ENCODE assay signal across 8 mouse cellular contexts in genomic region chr11:90687040-90687439, GRCm38 (mm10). TPM values are rescaled to one million over a fixed set of nuclear protein-coding genes. Genes with fewer than 3 reads are reported as not detected.
DNase-seq lines count a peak whose midpoint lies in the region; ATAC-seq and TF ChIP-seq lines count a peak whose summit lies in the region.

No protein-coding gene starts in this region.

- H3K9me3 ChIP-seq in kidney, postnatal 0 days (replicated peaks; ENCODE audit: low read length) = no peaks in the 10 kb centered on the region
- no peaks in the 10 kb centered on the region for H3K9me3 ChIP-seq in embryonic facial prominence, embryonic 13.5 days
- no peaks in the 10 kb centered on the region for H3K9me3 ChIP-seq in hindbrain, postnatal 0 days (ENCODE audit: low read length)
- no peaks in the 10 kb centered on the region for H3K9me3 ChIP-seq in midbrain, embryonic 16.5 days (replicated peaks; ENCODE audit: control insufficient read depth, low read length, poor library complexity, severe bottlenecking)

- peak overlapping the region; percentile 65 for H3K4me3 ChIP-seq in kidney, postnatal 0 days (replicated peaks; ENCODE audit: low read depth, low read length)
- H3K4me3 ChIP-seq in embryonic facial prominence, embryonic 13.5 days = peak overlapping the region; percentile 64
- peak overlapping the region; percentile 58 for H3K4me3 ChIP-seq in hindbrain, postnatal 0 days (ENCODE audit: low read length)
- H3K4me3 ChIP-seq in midbrain, embryonic 16.5 days (ENCODE audit: low read depth, low read length) = peak overlapping the region; percentile 64

- H3K27me3 ChIP-seq in kidney, postnatal 0 days (ENCODE audit: insufficient read depth, low read length) = no peaks in the 10 kb centered on the region
- H3K27me3 ChIP-seq in embryonic facial prominence, embryonic 13.5 days = peaks cover 6% of the 10 kb centered on the region
- H3K27me3 ChIP-seq in hindbrain, postnatal 0 days (ENCODE audit: insufficient read depth, low read length) = no peaks in the 10 kb centered on the region
- no peaks in the 10 kb centered on the region for H3K27me3 ChIP-seq in midbrain, embryonic 16.5 days (ENCODE audit: control insufficient read depth, insufficient read depth, low read depth, low read length)

- DNase-seq in kidney, postnatal 0 days (ENCODE audit: low spot score) = no peak
- no peak for DNase-seq in kidney, postnatal 14 days
- no peak for DNase-seq in hindbrain, postnatal 0 days (ENCODE audit: low spot score)
- DNase-seq in cerebellum, adult 11-12 months = no peak
- no peak for DNase-seq in ovary, postnatal 36 days (ENCODE audit: low spot score)
- no peak for DNase-seq in right cerebral cortex, adult 18-20 months

- H3K36me3 ChIP-seq in kidney, postnatal 0 days (ENCODE audit: insufficient read depth, low read length) = no peaks in the 10 kb centered on the region
- peaks cover 10% of the 10 kb centered on the region; the same call in 1 of the 2 replicates for H3K36me3 ChIP-seq in embryonic facial prominence, embryonic 13.5 days
- H3K36me3 ChIP-seq in hindbrain, postnatal 0 days (ENCODE audit: insufficient read depth, low read length) = 0 out of 2 replicates have a peak, but pooled peaks cover 2% of the 10 kb centered on the region
- no peaks in the 10 kb centered on the region for H3K36me3 ChIP-seq in midbrain, embryonic 16.5 days (ENCODE audit: control insufficient read depth, insufficient read depth, low read length)

- peak overlapping the region; percentile 59 for H3K9ac ChIP-seq in kidney, postnatal 0 days (ENCODE audit: low read depth, low read length)
- H3K9ac ChIP-seq in embryonic facial prominence, embryonic 13.5 days = peak overlapping the region; percentile 72
- peak overlapping the region; percentile 63 for H3K9ac ChIP-seq in hindbrain, postnatal 0 days (replicated peaks; ENCODE audit: low read length)
- peak overlapping the region; percentile 72 for H3K9ac ChIP-seq in midbrain, embryonic 16.5 days (ENCODE audit: low read depth, low read length)

- ATAC-seq in kidney, postnatal 0 days (replicated peaks; ENCODE audit: low FRiP score, low read depth) = peak; percentile 18; the same call in 1 of the 2 replicates
- no peak for ATAC-seq in embryonic facial prominence, embryonic 13.5 days (ENCODE audit: insufficient number of reproducible peaks, insufficient read depth, low FRiP score, low TSS enrichment, low read depth)
- peak; percentile 11 for ATAC-seq in hindbrain, postnatal 0 days
- peak; percentile 47 for ATAC-seq in midbrain, embryonic 16.5 days

- no peak overlapping the region for H3K27ac ChIP-seq in kidney, postnatal 0 days
- H3K27ac ChIP-seq in embryonic facial prominence, embryonic 13.5 days = peak overlapping the region; percentile 22; the same call in 1 of the 2 replicates
- peak overlapping the region; percentile 79 for H3K27ac ChIP-seq in hindbrain, postnatal 0 days
- no peak overlapping the region for H3K27ac ChIP-seq in midbrain, embryonic 16.5 days (ENCODE audit: low read length)

- TF ChIP-seq CTCF in kidney, postnatal 0 days (IDR thresholded peaks at IDR 0.05; ENCODE audit: low read depth) = no peak
- TF ChIP-seq CTCF in hindbrain, postnatal 0 days (IDR thresholded peaks at IDR 0.05; ENCODE audit: low read depth) = no peak

- H3K4me2 ChIP-seq in kidney, postnatal 0 days (ENCODE audit: low read length) = peak overlapping the region; percentile 85
- H3K4me2 ChIP-seq in embryonic facial prominence, embryonic 13.5 days = peak overlapping the region; percentile 90
- peak overlapping the region; percentile 84 for H3K4me2 ChIP-seq in hindbrain, postnatal 0 days (ENCODE audit: low read depth, low read length)
- peak overlapping the region; percentile 86 for H3K4me2 ChIP-seq in midbrain, embryonic 16.5 days (ENCODE audit: low read length)

- 2% methylated on average over 17 of the region's 17 CpGs for WGBS in kidney, postnatal 0 days
- WGBS in embryonic facial prominence, embryonic 13.5 days = under 1% methylated on average over 17 of the region's 17 CpGs
- 1% methylated on average over 17 of the region's 17 CpGs for WGBS in hindbrain, postnatal 0 days
- WGBS in midbrain, embryonic 16.5 days = 1% methylated on average over 17 of the region's 17 CpGs

- H3K4me1 ChIP-seq in kidney, postnatal 0 days (replicated peaks; ENCODE audit: insufficient read depth, low read length) = 0 out of 2 replicates have a peak, but pooled peaks cover 7% of the 10 kb centered on the region
- H3K4me1 ChIP-seq in embryonic facial prominence, embryonic 13.5 days = peaks cover 19% of the 10 kb centered on the region
- no peaks in the 10 kb centered on the region for H3K4me1 ChIP-seq in hindbrain, postnatal 0 days (ENCODE audit: insufficient read depth, low read length)
- peaks cover 2% of the 10 kb centered on the region; the same call in 1 of the 2 replicates for H3K4me1 ChIP-seq in midbrain, embryonic 16.5 days (ENCODE audit: control insufficient read depth, insufficient read depth, low read length)

RNA-seq across cellular contexts. Expression of gene Tom1l1, which starts 1.1 kb away (rescaled TPM):
- polyA plus RNA-seq in kidney, postnatal 0 days (2015; fragmentation: Nextera tagmentation; extraction: Ambion mirVana) = 32.8 and 35.4 TPM in 2 replicates
- 33.4 and 39.2 TPM in 2 replicates for polyA plus RNA-seq in embryonic facial prominence, embryonic 13.5 days (2015; fragmentation: Nextera tagmentation; extraction: Ambion mirVana)
- 14.5 and 20.7 TPM in 2 replicates for total RNA-seq in hindbrain, postnatal 0 days (2014; rRNA removed)
- 26.7 and 28.8 TPM in 2 replicates for polyA plus RNA-seq in hindbrain, postnatal 0 days (2015; fragmentation: Nextera tagmentation; extraction: Ambion mirVana)
- polyA plus RNA-seq in midbrain, embryonic 16.5 days (2015; fragmentation: Nextera tagmentation; extraction: Ambion mirVana) = 18.6 and 19.8 TPM in 2 replicates

RNA-seq across cellular contexts. Expression of gene Cox11, which starts 49.1 kb away (rescaled TPM):
- polyA plus RNA-seq in kidney, postnatal 0 days (2015; fragmentation: Nextera tagmentation; extraction: Ambion mirVana) = 33.4 and 38.1 TPM in 2 replicates
- polyA plus RNA-seq in embryonic facial prominence, embryonic 13.5 days (2015; fragmentation: Nextera tagmentation; extraction: Ambion mirVana) = 42.2 and 42.8 TPM in 2 replicates
- total RNA-seq in hindbrain, postnatal 0 days (2014; rRNA removed) = 22.9 and 40.1 TPM in 2 replicates
- 37.1 and 40.3 TPM in 2 replicates for polyA plus RNA-seq in hindbrain, postnatal 0 days (2015; fragmentation: Nextera tagmentation; extraction: Ambion mirVana)
- polyA plus RNA-seq in midbrain, embryonic 16.5 days (2015; fragmentation: Nextera tagmentation; extraction: Ambion mirVana) = 38.5 and 39.7 TPM in 2 replicates

RNA-seq across cellular contexts. Expression of gene Stxbp4, which starts 49.2 kb away (rescaled TPM):
- polyA plus RNA-seq in kidney, postnatal 0 days (2015; fragmentation: Nextera tagmentation; extraction: Ambion mirVana) = 10.9 and 13.6 TPM in 2 replicates
- polyA plus RNA-seq in embryonic facial prominence, embryonic 13.5 days (2015; fragmentation: Nextera tagmentation; extraction: Ambion mirVana) = 39.4 and 42.8 TPM in 2 replicates
- total RNA-seq in hindbrain, postnatal 0 days (2014; rRNA removed) = 9.1 and 15.2 TPM in 2 replicates
- 9.9 and 11.0 TPM in 2 replicates for polyA plus RNA-seq in hindbrain, postnatal 0 days (2015; fragmentation: Nextera tagmentation; extraction: Ambion mirVana)
- polyA plus RNA-seq in midbrain, embryonic 16.5 days (2015; fragmentation: Nextera tagmentation; extraction: Ambion mirVana) = 17.4 and 19.6 TPM in 2 replicates

Comparison
In these comparisons a context has a peak if more than half of its experiments do, and no peak if none do; other contexts are left out.
1. H3K27ac ChIP-seq: peak in embryonic facial prominence, embryonic 13.5 days (single experiment) and hindbrain, postnatal 0 days (single experiment); none in kidney, postnatal 0 days (single experiment) and midbrain, embryonic 16.5 days (single experiment).
2. Peak in every context shown above with its lines, with median percentiles within 50 percentile points of each other: H3K4me2 ChIP-seq, H3K4me3 ChIP-seq and H3K9ac ChIP-seq.